Mouse (Mus musculus): ENCODE measurements around the gene Rnf34.

Rnf34 gene

GRCm38 (mm10) chr5:122863053-122863452 is 13.2 kb downstream of the Rnf34 start:
- no peak for DNase-seq (ENCODE audit: extremely low read depth, low read depth, low spot score)

GRCm38 (mm10) chr5:122872626-122873025 is 22.8 kb downstream of the Rnf34 start:
- no peak for DNase-seq (ENCODE audit: extremely low read depth, low read depth, low spot score)

- peak; percentile 90 for DNase-seq (ENCODE audit: extremely low read depth, low read depth, low spot score)
These were observed 23.7 kb downstream of the Rnf34 start for GRCm38 (mm10) chr5:122873573-122873972.

GRCm38 (mm10) chr5:122874359-122874758 is 24.5 kb downstream of the Rnf34 start:
- DNase-seq (ENCODE audit: extremely low read depth, low read depth, low spot score), result no peak

GRCm38 (mm10) chr5:122876671-122877070 is 26.8 kb downstream of the Rnf34 start:
- no peak for DNase-seq (ENCODE audit: extremely low read depth, low read depth, low spot score)

GRCm38 (mm10) chr5:122880241-122880980 is 30.6 kb downstream of the Rnf34 start:
- DNase-seq (ENCODE audit: extremely low read depth, low read depth, low spot score), result no peak

- no peak for DNase-seq (ENCODE audit: extremely low read depth, low read depth, low spot score)
These were observed 31.5 kb downstream of the Rnf34 start for GRCm38 (mm10) chr5:122881313-122881712.

GRCm38 (mm10) chr5:122882256-122883050 is 32.6 kb downstream of the Rnf34 start:
- DNase-seq (ENCODE audit: extremely low read depth, low read depth, low spot score), result peak; percentile 98

- no peak for DNase-seq (ENCODE audit: extremely low read depth, low read depth, low spot score)
These were observed 33.4 kb downstream of the Rnf34 start for GRCm38 (mm10) chr5:122883237-122883636.

- no peak for DNase-seq (ENCODE audit: extremely low read depth, low read depth, low spot score)
These were observed 33.9 kb downstream of the Rnf34 start for GRCm38 (mm10) chr5:122883652-122884235.

GRCm38 (mm10) chr5:122884594-122885348 is 34.9 kb downstream of the Rnf34 start:
- peak; percentile 99 for DNase-seq (ENCODE audit: extremely low read depth, low read depth, low spot score)

GRCm38 (mm10) chr5:122887033-122887432 is 37.2 kb downstream of the Rnf34 start:
- no peak for DNase-seq (ENCODE audit: extremely low read depth, low read depth, low spot score)

GRCm38 (mm10) chr5:122887926-122888611 is 38.2 kb downstream of the Rnf34 start:
- DNase-seq (ENCODE audit: extremely low read depth, low read depth, low spot score), result no peak

GRCm38 (mm10) chr5:122888612-122889214 is 38.9 kb downstream of the Rnf34 start:
- no peak for DNase-seq (ENCODE audit: extremely low read depth, low read depth, low spot score)

GRCm38 (mm10) chr5:122890396-122890795 is 40.5 kb downstream of the Rnf34 start:
- no peak for DNase-seq (ENCODE audit: extremely low read depth, low read depth, low spot score)

GRCm38 (mm10) chr5:122893270-122893669 is 43.4 kb downstream of the Rnf34 start:
- DNase-seq (ENCODE audit: extremely low read depth, low read depth, low spot score), result no peak

GRCm38 (mm10) chr5:122894007-122894637 is 44.3 kb downstream of the Rnf34 start:
- DNase-seq (ENCODE audit: extremely low read depth, low read depth, low spot score), result no peak

- DNase-seq (ENCODE audit: extremely low read depth, low read depth, low spot score), result no peak
These were observed 45.0 kb downstream of the Rnf34 start for GRCm38 (mm10) chr5:122894821-122895220.

- no peak for DNase-seq (ENCODE audit: extremely low read depth, low read depth, low spot score)
These were observed 48.3 kb downstream of the Rnf34 start for GRCm38 (mm10) chr5:122898153-122898552.
